Mouse (Mus musculus): ENCODE measurements around the gene Rpl13a.
A peak's percentile ranks its signal among the peaks of the same experiment; 100 is the strongest.
"Not testable (repeated sequence)": the region's sequence is repeated elsewhere in the genome, so short reads cannot be mapped to it uniquely, and the experiment has no call there.

The Rpl13a gene

DNA sequence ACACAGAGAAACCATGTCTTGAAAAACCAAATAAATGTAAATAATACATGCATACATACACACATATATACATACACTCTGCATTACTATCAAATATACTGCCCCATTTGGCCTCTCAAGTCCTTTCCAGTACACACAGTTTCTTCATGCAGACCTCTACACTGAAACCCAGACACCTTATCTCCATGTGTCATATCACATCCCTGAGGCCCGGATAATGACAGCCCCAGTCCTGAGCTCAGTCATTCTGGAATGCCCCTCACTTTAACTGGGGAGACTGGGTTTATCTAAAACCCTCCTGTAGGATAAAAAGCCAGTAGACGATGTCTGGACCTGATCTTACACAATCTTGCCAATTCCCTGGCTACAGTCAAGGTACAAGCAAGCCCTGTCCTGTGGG is 15.1 kb downstream of the Rpl13a start:
- DNase-seq = no peak

DNA sequence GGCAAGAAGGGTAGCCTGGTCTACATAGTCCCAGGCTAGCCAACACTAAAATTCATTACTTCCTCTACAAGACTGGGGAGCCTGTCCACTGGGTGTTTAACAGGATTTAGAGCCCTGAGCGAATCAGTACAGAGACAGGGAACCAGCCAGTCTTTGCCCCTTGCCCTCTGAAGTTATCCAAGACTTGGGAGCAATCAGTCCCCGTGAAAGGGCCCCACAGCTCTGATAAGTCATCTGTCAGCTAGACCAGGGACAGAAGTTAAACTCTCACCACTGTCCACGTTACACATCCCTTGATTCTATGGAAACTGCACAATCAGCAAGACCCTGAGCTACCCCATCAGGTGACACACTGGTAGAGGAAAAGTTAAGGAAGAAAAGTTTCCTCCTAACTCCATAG is 16.0 kb downstream of the Rpl13a start:
- no peak for DNase-seq

DNA sequence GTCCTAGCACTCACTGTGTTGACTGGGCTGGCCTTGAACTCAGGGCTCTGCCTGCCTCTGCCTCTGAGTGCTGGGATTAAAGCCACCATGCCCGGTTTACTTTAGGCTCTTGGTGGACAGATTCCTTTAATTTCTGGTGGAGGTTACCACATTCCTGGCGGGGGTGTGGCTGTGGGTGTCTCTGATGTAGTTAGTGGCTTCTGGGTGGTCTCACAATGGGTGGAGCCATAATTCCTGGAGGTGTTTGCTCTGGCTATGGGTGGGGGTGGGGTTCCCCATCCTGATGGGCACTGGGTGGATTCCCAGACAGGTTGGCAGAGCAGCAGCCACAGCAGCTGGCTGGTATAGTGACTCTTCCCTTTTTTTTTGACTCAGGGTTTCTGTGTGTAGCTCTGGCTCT is 16.6 kb downstream of the Rpl13a start:
- DNase-seq = no peak

DNA sequence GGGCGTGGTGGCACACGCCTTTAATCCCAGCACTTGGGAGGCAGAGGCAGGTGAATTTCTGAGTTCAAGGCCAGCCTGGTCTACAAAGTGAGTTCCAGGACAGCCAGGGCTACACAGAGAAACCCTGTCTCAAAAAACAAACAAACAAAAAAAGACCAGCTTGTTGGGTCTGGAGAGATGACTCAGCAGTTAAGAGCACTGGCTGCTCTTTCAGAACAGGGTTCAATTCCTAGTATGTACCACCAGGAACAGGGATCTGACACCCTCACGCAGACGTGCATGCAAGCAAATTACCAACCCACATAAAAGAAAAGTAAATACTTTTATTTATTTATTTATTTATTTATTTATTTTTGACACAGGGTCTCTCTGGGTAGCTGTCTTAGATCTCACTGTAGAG is 18.5 kb downstream of the Rpl13a start:
- not testable (repeated sequence) for DNase-seq

DNA sequence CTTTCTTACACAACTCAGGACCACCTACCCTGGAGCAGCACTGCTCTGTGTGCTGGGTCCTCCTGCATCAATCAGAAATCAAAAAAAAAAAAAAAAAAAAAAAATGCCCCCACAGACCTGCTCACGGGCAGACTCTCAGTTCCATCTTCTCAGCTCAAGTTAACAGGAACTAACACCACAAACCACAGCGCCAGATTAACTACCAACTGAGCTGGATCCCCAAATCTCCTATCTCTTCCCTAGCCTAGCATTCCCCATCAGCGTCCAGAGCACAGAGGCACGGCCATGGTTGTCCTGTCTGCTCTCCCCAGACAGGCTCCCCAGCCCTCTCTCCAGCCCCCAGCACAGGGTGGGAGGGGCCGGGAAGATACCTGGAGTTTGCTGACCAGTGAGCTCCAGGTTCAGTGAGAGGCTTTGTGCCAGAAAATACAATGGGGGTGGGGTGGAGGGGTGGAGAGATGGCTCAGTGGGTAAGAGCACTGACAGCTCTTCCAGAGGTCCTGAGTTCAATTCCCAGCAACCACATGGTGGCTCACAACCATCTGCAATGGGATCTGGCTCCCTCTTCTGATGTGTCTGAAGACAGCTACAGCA is 21.4 kb downstream of the Rpl13a start:
- DNase-seq = no peak

DNA sequence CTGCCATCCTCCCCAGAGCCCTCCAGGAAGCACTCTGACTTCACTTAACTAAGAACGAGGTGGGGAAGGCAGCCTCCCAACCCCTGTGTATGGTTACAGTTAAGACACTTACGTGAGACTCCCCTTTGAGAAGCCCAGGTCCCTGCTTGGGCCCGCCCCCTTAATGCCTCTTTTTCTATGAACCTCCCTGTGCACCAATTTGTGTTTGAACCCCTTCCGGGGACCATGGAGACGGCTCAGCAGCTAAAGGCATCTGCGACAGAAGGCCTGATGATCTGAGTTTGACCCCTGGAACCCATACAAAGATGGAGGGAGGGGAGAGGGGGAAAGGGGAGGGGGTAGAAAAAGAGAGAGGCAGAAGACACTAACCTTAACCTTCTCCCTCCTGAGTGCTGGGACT is 22.1 kb downstream of the Rpl13a start:
- no peak for DNase-seq

DNA sequence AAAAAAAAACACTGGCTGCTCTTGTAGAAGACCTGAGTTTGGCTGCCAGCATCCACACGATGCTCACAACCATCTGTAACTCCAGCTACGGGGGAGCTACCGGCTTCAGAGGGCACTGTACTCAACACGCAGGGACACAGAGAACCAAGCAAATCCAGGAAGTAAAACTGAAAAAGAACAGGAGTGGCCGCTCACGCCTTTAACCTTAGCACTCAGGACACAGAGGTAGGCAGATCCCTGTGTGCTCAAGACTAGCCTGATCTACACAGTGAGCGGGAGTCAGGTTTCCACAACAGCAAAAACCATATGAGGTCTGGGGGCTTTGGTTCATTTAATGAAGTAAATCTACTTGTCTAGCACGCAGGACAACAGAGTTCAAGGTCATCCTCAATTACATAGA is 23.1 kb downstream of the Rpl13a start:
- DNase-seq = no peak

DNA sequence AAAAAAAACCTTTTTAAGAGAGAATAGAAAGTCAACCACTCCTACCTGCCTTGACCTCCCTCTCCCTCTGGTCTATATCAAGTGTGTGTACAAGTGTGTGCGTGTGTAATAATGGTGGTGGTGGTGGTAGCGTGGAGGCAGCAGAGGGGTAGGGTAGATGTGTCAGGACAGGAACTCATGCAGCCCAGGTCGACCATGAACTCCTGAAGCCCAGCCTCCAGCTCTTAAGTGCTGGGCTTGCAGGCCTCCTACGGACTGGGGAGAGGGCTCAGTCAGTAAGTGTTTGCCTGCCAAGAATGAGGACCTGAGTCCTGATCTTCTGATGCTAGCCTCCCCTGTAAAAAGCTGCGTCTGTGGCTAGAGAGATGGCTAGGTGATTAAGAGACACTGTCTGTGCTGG is 23.6 kb downstream of the Rpl13a start:
- DNase-seq = no peak

DNA sequence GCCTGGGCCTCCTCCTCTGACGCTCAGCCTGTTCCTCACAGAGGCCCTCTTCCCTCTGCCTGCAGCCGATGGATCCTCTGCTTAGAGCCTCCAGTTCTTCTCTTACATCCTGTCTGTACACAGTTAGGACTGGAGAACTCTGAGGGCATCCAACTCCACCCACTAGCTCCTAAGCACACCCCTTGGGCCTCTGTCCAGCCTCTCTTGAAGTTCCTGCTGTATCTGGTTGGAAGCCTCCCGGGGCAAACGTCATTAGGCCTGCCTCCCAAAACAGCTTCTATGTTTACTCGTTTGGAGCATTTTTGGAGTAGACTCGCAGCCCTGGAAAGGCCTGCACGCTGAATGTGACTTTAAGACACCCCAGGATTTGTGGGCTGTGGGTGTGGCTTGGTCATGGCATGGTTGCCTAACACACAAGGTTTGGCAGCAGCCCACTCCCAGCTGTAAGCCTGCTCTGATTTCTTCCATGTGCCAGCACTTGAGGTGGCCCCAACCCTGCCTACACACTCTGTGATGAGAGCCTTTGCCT is 24.8 kb downstream of the Rpl13a start, which contains the start of gene Fcgrt:
Fcgrt (minus strand) TSS at position 200 of the 529 bp plus-strand sequence.
- peak; percentile 61 to 80 for DNase-seq

DNA sequence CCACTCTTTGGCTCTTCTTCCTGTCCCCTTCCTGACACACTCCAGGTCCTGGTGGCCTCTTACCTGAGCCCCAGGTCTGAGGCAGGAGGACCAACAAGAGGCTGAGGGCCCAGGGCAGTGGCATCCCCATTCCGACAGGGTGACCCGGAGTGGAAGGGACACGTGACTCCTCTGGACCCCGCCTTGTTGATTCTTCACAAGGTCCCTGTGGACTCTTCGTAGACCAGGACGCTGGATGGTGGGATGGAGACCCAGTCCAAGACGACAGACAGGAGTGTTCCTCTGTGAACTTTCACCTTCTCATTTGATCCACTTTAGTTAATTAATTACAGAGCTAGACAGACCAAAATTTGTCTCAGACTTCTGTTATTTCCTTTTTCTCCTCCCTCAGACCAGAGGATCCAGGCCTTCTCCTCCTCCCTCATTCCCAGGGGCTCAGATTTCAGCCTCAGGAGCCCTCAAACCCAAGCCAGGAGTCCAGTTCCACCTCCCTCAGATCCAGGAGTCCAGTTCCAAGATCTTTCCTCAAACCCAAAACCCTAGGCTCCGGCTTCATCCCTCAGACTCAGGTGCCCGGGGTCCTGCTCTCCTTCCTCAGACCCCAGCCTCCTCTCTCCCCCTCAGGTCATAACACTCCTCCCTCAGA is 25.5 kb downstream of the Rpl13a start:
- DNase-seq = no peak

DNA sequence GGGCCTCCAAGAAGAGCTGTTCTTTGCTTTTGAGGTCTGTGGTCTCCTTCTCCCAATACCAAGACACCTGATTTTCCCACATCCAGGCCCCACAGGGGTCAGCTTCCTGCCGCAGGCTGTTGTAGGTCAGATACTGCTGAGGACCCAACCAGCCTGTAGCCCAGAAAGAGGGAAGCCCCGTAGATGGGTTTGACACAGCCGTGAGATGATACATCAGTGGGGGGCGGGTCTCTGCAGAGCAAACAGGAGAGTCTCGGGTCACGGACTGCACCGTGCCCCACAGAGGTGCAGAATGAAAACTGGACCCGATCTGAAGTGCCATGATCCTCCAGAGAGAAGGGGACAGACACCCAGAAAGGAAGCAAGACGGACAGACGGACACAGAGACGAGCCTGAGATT is 26.1 kb downstream of the Rpl13a start:
- no peak for DNase-seq

DNA sequence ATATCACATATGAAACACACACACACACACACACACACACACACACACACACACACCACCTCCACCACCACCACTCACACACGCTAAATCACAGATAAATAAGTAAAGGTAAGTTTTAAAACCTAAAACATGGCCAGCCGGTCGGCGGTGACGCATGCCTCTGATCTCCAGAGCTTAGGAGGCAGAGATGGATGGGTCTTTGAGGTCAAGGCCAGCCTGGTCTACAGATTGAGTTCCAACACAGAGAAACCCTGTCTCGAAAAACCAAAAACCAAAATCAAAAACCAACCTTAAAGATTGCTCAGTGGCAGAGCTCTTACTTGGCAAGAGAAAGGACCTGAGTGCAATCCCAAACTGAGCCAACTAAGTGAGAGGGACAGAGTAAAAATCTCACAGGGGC is 28.5 kb downstream of the Rpl13a start:
- DNase-seq = no peak

DNA sequence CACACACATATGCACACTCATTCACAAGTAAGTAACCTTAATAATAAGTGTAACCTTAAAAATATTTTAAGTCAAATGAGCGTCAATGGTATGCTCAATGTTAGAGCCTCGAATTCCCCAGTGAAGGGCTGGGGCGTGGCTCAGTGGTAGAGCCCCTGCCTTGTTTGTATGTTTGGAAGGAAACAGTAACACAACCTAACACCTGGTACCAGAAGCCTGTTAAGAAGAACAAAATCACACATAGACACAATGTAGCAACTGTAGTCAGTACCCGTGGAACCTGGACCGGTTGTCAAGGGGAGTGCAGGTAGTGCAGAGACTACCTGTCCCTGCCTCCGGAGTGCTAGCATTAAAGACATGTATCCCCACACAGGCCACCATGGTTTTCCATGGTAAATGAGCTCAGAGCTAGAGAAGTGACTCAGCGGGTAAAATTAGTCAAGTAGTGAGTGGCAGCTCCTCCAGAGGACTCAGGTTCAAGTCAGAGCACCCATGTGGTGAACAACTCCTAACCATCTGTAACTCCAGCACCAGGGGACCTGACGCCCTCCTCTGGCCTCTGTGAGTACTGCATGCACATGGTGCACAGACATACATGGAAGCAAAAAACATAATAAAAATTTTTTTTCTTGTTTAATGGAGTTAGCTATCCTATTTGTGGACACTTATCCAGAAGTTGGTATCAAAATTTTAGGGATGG is 29.9 kb downstream of the Rpl13a start:
- peak in 1 of 2 experiments; percentile 42 for DNase-seq

DNA sequence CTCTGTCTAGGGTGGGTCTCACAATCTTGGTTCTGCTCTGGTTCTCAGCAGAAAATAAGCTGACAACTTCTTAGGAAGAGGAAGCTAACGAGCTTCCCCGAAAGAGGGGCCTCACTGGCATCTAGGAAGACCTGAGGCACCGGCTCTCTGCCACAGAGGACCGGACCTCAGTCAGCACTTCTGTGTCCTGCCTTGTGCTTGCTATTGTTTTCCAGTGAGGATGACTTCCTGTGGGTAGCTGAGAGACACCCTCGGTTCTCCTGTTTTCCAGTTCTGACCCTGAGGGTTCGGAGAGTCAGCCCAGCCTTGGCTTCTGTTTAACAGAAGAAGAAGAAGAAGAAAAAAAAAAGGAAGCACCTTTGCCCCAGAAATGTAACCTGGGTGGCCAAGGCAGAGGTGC is 31.1 kb downstream of the Rpl13a start:
- no peak for DNase-seq

DNA sequence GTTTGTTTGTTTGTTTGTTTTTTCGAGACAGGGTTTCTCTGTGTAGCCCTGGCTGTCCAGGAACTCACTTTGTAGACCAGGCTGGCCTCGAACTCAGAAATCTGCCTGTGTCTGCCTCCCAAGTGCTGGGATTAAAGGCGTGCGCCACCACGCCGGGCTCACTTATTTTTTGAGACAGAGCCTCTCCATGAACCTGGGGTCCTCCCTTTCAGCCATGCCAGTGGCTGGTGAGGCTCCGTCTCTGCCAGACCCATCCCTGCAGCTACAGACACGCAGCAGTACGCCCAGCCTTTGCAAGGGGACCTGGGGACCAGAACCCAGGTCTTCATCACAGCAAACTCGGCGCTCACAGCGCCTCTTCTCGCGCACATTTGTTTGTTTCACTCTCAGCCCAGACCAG is 32.6 kb downstream of the Rpl13a start:
- not testable (repeated sequence) for DNase-seq

DNA sequence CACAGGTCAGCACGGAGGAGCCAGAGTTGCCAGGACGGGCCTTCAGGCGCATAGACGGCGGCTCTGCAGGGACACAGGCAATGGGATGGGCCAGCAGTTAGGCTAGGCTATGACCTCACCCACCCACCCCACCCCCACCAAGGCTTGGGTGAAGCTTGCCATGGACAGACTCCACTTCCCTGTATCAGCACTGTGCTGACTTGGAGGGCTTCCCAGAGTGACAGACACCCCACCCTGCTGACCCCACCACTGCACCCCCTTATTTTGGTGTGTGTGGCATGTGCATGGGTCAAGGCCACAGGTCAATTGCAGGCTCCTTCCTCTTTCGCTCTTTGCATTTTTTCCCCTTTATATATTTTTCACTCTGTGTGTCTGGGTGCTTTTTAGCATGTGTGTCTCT is 33.2 kb downstream of the Rpl13a start:
- no peak for DNase-seq

DNA sequence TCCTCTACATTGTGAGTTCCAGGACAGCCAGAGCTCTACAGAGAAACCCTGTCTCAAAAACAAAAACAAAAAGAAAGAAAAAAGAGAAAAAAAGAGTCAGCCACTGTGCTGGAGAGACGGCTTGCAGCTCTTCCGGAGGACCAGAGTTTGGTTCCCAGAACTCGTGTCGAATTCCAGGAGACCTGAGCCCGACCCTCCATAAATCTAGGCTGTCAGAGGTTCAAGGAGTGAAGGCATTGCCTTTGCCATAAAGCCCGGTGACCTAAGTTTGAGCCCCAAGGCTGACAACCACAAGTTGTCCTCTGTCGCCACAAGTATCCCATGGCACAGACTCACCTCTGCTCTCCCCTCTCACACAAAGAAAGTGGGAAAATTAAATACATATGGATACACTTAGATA is 34.4 kb downstream of the Rpl13a start:
- no peak for DNase-seq

DNA sequence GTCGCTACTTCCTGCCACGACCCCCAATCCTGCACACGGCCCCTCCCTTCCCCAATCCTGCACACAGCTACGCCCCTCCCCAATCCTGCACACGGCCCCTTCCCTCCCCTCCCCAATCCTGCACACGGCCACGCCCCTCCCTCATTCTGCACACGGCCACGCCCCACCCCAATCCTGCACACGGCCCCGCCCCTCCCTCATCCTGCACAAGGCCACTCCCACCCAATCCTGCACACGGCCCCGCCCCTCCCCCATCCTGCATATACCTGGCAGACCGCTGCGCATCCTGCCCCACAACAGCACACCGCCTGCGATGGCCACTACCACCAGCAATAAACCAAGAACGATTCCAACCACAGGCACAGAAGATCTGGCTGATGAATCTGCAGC is 35.0 kb downstream of the Rpl13a start:
- no peak for DNase-seq

DNA sequence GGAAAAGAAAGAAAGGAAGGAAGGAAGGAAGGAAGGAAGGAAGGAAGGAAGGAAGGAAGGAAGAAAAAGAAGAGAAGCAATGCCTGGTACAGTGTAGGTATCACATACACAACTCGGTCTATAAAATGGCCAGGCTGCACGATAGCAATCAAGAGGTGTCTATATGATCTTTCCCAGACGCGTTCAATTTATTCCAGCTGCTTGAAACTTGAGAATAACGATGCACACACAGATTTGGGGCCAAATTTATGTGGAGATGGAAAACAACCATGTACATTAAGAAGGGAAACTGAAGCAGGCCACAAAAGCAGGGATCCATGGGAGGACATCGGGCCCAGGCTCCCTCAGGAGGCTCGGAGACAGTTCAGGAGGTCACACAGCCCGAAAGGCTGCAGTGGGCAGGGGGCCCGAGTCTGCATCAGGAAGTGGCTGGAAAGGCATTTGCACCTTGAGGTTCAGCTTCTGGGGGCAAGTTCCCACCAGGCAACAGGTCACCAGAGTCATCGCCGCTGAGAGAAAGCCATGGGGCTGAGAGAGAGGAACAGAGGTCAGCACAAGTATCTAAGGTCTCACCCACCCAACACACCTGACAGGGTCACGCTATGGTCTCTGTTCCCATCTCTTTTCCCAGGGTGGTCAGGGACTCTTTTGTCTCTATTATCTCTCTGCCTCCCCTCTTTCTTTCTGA is 35.6 kb downstream of the Rpl13a start:
- DNase-seq = no peak

DNA sequence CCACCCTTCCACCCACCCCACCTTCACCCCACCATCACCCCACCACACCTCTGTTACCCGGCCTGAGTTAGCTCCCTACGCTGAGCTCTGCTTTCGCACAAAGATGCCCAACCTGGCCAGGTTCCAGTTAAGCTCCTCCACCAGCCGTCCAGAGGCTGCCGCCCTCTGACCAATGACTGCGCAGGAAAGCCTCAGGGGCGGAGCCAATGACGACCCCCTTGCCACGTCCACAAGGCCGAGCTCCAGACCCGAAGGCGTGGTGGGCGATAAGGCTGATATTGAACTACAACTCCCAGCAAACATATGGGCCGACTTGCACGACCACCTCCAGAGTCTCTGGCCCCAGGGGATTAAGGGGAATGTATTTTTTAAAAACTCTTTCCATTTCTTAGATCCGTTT is 36.5 kb downstream of the Rpl13a start, which contains the start of gene Rcn3:
Rcn3 (minus strand) TSS at position 174 of the 400 bp plus-strand sequence.
- DNase-seq = peak; percentile 82 to 89

DNA sequence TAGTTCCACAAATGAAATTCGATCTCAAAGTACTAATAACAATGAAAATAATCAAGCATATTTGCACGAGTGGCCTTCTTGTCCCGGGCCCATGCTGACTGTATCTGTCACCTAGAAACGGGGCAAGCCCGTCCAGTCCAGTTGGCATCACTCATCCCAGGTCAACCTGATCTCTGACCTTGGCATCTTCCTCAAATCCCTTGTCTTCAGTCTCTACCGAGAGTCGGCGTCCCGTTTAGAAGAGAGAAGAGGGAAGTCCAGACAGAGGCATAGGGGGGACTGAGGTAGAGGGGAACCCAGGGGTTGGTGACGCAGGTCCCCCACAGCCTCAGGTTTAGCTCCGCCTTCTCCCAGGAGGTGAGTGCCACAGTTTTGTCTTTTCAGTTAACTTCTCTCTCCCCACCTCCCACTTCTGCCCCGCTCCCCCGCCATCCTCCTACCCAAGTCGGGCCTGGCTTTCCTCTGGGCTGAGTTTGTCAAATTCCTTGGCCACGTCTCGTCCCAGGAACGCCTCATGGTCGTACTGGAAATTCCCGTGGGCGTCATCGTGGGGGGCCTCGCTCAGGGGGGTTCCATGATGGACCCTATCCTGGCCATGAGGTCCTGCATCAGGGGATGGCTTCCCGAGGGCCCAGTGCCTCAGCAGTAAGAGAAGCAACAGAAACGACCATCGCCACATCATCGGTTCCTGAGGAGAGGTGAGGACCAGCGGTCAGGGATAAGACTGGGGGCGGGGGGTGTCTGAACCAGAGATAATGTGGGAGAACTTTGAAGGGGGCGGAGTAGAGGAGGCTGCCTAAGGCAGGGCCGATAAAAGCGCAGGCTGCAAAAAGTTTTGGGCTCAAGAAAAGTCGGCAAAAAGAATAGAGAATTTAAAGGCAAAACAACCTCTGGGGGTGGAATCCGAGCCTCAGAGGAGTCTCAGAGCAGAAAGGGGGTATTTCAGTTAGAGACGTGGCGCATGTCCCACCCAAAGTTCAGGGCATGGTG is 37.3 kb downstream of the Rpl13a start:
- peak in 1 of 2 experiments; percentile 43 for DNase-seq

Measured in cerebellum, postnatal 14 days (tissue).